Mouse (Mus musculus) heart, postnatal 25 days (tissue): ENCODE measurements at regions not wholly inside any gene's neighbourhood (a gene's known extent, or its start where the extent isn't known, plus 50 kb on each side); places are given as distances from the start of the nearest gene placed in this dataset.

ENCODE experiments used
- DNase-seq: peaks from one replicate; pipeline ENCODE4 v3.0.0; 2022; ENCODE audit warnings: low spot score
- intact Hi-C: fragments of 180-260 bp; cut with DNase I; formaldehyde crosslinking; loops from one replicate; pipeline ENCODE4 v1.15.1; 2025

DNA sequence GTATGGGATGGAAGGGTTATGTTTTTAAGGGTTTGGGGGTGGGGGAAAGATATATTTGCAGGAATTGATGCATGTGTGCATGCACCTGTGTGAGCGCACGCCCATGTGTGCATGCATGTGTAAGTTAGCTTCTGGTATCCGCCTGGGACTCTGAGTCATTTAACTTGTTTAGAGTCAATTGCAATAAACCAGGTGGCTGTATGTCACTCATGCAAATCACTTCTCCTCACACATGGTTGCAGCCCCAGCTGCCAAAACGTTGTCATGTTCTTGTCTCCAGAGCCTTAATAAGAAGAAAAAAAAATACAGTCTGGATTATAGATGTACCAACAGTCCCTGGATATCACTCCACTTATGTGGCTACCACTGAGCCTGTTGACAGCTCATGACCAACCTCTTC lies 155.3 kb upstream of the Rad23b start:
- intact Hi-C loops, result no loop called here
- DNase-seq, result no peak

DNA sequence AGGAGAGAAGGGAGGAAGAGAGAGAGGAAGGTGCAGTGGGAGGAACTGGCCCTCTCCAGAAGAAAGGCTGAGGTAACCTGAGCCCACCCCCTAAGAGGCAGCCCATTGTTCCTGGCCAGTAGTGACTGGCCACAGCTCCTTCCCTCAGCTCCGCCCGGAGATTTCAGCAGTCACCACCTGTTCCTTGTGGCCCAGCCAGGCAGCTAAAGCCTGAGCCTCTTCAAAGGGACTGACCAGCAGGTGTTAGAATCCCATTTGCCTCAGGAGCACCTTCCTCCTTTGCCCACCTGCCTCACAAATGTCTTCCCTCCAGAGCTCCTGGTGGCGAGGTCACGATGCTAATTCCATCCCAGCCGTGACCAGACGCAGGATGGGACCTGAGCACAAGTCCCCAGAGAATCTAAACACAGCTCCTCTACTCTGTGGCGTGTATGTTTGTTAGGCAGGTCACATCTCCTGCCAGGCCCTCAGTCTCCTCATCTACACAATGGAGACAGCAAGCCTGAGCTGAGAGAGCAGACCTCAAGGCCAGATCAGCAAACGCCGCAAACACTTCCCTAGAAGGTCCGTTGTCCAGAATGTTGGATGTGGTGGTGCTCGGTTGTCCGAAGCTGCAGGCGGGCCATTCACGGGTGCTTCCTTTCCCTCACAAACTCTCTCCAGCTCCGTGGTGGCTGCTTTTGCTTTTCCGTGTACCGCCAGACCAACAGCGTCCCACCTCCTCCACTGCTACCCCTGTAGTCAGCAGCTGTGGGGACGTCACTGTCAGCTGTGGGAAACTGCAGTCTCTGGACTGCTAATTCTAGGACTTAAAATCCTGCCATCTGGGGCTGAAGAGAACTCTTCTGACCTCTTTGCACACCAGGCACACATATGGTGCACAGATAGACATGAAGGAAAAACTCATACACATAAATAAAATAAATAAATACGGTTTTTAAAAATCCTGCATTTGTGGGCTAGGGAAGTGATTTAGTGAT lies 145.8 kb upstream of the Rad23b start:
- intact Hi-C loops, result no loop called here
- DNase-seq, result no peak

DNA sequence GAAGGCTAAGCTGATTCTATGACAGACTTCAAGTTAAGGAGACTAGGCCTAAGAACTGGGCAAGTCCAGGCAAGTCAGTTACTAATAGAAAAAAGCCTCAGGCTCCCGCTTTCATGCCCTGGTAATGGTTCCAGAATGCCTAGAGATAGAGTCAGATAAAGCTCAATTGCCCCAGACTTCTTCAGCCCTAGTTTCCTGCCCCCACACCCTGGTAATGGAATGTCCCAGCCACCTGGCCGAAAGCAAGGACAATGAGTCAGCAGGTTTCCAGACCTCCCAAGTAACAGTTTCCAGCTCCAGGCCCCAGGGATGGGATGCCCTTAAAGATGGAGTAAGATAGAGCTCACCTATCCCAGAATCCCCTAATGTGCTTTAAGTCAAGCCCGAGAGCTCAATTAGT lies 143.6 kb upstream of the Rad23b start:
- intact Hi-C loops, result no loop called here
- DNase-seq, result no peak

DNA sequence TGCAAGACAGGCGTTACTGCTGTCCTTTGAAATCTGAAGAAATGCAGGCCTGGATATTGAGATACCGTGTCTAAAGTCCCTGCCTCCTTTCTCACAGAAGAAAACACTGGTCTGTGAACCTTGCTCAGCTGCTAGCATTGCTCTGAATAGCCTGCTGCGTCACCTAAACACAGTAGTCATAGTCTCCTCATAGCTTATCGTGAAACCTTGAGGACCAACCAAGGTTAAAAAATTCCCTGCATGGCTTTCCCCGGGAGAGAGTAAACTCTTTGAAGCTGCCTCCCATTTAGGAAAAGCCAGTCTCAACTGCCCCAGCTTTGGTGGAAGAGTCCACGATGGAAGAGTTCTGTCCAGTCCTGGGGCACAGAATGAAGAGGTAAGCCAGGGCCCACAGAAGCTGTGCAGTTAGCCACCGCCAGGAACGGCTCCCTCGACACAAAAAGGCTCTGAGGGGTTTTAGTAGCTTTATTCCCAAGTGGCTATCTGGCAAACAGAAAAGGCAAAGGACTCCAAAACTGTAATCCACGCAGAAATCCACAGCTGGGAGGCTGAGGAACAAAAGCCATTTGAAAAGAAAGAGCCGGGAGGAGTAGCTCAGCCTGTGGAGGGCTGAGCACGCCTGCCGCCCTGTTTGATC lies 142.0 kb upstream of the Rad23b start:
- intact Hi-C loops, result loop anchor here (1.0 kb wide), 1 partner anchor 12 kb away; no protein-coding TSS in a partner anchor
- no peak for DNase-seq

DNA sequence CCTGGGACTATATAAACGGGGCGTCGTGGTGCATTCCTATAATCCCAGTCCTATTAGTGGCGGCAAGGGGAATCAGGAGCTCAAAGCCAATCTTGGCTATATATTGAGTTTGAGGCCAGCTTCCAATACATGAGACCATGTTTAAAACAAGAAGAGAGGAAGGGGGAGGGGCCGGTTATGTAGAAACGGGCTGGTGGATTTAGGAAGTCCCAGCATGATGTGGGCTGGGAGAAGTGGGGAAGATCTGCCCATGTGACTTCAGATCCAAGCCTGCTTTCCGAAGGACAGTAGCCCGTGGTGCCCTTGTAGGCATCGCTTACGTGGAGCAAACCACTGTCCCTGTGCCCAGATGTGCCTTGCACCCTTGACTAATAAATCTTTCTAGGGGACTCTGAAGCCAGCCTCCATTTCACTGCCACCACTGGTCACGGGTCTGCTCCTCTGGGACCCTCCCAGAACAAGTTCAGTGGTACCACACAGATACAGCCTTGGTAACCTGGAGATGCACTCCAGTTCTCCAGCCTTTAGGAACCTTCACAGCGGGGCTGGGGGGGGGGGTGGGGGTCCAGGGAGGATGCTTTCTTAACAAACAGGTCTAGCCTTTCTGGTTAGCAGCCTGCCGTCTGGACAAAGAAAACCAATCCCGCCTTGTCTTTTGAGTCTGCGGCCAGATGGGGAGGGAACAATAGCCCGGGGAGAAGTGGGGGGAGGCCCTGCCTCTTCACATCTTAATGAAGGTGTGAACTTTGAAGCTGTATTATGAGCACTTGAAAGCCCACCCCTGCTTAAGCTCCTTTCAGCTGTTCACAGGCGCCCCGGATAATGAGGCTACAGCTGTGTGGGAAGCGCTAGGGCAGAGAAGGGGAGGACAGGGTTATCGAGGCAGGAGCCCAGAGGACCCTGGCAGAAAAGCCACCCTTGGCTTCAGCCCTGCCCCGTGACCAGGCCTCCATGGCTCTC lies 141.2 kb upstream of the Rad23b start:
- intact Hi-C loops, result loop anchor here (1.0 kb wide), 1 partner anchor 12 kb away; no protein-coding TSS in a partner anchor
- DNase-seq, result no peak

DNA sequence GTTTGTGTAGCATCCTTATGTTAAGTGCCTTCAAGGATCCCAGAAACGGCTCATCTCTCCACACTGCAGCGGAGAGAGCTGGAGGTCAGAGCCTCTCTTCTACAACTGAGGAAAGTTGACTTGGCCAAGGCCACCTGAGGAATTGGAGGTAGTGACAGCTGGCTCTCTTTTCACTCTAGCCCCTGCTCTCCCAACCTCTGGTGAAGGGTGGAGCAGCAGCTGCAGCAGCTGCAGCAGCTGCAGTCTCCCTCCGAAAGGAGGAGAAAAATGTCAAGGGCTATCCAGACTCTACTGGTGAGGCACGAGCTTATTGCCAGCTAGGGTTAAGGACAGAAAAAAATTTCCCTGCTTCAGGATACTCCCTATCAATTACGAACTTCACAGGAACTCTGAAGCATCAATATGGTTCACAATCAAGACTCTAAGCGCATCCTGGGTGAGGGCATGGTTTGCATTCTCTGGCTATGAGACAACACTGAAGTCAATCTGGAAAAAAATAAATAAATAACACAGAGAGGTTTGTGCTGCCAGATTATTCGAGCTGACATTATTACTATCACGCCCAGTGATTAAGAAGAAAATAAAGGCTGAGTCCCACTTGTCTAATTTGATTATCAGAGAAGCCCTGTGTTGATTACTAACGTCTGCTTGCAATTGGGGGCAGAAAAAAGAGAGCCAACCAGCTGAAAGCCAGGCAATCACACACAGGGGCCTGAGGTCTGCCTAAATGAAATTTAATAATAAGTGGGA lies 134.2 kb upstream of the Rad23b start:
- no peak for DNase-seq
- intact Hi-C loops, result no loop called here

DNA sequence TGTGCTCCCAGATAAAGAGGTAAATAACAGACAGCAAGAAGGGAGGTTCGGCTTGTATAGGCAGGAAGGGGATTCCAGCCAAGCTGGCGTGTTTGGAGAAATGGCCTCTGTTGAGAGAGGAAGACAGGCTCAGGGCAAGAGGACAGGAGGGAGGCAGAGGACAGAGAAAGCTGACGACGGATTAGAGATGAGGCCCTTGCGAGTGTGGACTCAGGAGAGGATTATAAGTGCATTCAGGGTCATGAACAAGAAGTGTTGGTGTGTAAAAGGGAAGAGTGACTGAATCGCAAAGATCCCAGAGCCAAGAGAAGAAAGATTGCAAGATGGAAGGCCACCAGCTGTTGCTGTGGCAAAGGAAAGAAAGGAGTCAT lies 133.7 kb upstream of the Rad23b start:
- no peak for DNase-seq
- intact Hi-C loops, result no loop called here

DNA sequence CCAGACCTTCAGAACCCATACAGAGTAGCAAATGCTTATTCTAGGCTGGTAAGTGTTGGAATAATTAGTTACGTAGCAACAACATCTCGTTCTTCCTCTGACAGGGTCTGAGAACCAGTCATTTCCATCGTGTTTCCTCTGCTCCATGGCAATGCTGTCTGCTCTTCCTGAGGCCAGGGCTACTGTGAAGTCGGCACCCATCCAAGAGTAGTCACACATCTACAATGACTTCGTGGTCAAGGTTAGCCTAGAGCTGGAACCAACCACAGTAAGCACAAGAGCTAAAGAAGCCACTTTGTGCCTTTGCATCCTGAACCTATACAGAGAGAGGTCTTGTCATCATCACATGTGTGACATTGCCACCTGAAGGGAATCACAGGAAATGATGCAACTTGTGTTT lies 124.1 kb upstream of the Rad23b start:
- intact Hi-C loops, result no loop called here
- DNase-seq, result no peak

DNA sequence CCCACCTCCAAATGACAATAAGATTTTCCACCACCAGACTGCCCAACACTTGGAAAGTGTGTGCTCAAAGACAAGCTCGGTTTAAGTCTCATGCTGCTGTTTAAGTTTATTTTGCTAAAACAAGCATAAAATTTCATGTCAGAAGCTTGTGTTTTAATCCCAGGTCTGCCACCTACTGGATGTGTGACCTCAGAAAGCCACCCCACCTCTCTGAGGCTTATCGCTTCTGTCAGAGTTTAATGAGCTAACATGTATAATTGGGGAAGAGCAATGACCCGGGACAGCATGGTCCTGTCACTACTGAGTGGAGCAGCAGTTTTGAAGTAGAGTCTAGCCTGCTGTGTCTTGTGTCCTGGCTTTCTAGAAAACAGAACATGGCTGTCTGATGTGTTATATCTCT lies 122.4 kb upstream of the Rad23b start:
- intact Hi-C loops, result no loop called here

DNA sequence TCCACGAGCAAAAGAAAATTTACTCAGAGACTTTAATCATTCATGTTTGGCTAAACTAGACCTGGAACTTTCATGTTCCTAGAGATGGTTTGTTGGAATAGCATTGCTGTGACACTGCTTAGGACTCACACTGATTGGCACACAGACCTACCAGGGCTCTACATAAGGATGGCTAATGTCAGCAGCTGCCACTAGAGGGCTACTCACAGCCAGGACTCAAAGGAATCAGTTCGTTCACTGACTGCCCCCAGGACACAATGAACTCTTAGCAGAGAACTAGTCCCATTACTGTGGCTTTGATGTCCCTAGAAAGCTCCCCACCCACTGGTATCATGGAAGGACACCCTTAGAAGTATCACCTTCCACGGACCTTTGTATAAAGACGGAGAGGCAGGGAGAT lies 118.3 kb upstream of the Rad23b start:
- no peak for DNase-seq
- intact Hi-C loops, result loop anchor here (10.0 kb wide), 1 partner anchor 307 kb away; no protein-coding TSS in a partner anchor

More for the DNA sequence above, 122.4 kb upstream of the Rad23b start:
- DNase-seq, result no peak

DNA sequence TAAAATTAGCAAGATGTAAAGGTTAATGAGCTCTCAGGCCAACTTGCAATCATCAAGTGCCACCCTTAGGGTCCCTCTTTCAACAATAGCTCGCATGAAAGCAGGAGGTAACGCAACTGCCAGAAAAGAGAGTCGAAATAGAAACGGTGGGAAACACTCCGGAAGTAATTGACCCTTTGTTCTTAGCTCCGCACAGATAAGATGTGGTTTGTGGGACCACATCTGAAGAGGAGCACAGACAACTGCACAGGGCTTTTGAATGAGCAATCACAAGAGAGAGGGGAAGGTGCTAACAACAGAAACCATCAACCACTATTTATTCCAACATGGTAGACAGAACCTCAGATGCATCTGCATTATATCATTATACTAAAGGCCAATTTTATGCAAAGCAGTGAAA lies 112.0 kb upstream of the Rad23b start:
- intact Hi-C loops, result loop anchor here (10.0 kb wide), 1 partner anchor 313 kb away; no protein-coding TSS in a partner anchor
- DNase-seq, result no peak

DNA sequence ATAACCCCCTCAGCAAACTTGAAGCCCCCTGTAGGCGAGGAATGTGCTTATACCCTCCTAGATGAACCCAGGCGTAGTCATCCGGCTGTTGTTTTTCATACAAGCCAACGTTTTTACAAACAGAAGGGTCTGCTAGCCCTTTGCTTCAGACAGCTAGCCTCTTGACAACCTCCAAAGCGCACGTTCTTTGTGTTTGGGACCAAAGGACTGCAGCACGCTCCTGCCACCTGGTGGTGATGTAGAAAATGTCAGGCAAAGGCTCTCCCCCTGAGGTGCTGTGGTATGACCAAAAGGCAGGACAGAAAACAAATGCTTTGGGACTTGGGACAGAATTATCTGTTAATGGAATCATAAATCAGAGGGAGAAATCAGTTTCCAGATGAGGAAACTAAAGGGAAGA lies 109.4 kb upstream of the Rad23b start:
- intact Hi-C loops, result loop anchor here (1.0 to 5.0 kb wide), 2 partner anchors 1308 to 1356 kb away; no protein-coding TSS in a partner anchor

DNA sequence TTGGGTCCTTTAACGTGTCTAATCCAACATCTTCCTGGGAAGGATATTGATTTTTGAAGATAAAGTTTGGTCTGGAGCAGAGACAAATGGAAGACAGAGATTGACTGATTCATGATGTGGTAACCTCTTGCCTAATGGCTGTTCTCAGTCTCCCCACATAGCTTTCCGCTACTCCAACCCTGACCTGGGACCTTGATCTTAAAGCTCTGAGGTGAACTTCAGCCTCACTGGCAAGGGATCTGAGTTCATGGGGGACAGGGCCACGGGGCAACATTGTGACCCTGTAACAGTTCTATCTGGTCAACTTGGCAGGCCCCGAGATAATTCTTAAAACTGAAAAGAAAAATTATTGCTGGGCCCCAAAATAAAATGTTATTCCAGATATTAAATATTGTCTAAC lies 107.5 kb upstream of the Rad23b start:
- intact Hi-C loops, result loop anchor here (5.0 kb wide), 1 partner anchor 1310 kb away; no protein-coding TSS in a partner anchor

More for the DNA sequence above, 109.4 kb upstream of the Rad23b start:
- peak; percentile 14 for DNase-seq

DNA sequence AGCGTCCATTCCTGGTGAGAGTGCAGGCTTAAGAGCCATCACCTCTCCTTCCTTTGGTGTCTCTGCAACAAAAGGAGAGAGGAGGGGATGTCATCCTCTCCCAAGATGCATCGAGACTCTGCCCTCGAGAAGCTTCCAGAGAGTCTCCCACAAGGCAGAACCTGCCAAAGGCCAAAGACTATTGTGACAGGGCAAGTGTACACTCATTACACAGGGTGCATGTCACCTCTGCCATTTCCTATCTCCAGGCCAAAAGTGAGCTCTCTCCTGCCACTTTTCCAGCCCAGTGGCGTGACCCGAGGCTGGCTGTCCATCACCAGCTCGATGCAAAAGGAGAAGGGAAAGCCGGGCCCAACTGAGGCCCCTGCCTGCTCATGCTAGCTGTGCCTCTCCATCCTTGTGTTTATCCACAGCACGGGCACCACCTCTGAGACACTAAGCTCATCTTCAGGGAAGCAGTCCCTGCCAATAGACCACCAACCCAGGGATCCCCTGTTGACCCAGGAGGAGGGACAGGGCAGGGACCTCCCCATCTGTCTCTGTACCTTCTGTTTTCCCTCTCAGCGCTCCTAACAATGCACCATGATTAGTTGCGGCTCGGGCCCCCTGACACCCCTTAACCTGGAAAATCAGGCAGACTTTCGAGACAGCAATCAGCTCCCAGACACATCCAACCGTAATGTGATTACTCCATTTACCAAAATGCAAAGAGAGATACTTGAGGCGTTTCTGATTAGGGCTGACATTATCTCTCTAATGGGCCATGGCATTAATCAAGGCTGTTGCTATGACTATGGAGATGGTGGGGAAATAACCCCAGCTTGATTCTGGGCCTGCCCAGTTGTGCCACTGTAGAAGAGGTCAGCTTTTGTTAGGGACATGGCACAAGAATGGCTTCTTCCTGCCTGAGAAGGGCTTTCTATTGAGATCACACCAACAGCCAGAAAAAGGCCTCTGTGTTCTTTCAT lies 106.5 kb upstream of the Rad23b start:
- DNase-seq, result no peak
- intact Hi-C loops, result loop anchor here (5.0 kb wide), 1 partner anchor 1311 kb away; no protein-coding TSS in a partner anchor

More for the DNA sequence above, 107.5 kb upstream of the Rad23b start:
- DNase-seq, result no peak

DNA sequence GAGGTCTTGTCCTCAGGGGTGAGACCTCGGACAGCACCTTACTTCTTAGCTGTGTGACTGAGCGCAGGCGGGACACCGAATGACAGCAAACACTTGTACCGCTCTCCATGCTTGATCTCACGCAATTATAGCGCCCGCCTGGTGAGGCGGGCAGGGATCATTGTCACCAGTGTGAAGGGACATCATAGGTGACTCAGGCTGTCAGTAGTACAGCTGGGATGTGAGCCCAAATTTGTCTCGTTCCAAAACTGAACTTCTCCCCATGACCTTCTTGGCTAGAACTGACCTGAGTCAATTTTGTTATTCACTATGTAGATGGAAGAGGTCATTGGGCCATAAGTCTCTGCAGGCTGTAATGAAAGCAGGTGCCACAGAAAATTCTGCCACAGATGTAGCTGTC lies 104.1 kb upstream of the Rad23b start:
- DNase-seq, result no peak
- intact Hi-C loops, result no loop called here

DNA sequence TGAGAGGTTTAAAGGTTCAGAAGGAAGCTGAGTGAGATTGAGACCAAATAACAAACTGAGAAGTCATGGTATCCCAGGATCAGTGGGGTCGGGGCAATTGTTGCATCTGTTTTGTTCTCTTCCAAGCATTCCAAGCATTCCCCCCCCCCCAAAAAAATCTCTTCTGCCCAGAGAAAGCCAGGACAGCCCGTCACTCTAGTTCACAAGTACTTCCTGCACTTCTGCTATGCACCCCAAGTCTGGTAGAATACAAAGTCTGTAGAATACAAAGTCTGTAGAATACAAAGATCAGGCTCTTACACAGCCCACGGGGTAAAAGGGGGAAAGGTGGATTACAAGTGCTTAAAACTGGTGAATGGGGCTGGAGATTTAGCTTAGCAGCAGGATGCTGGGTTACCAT lies 99.5 kb upstream of the Rad23b start:
- no peak for DNase-seq
- intact Hi-C loops, result no loop called here

DNA sequence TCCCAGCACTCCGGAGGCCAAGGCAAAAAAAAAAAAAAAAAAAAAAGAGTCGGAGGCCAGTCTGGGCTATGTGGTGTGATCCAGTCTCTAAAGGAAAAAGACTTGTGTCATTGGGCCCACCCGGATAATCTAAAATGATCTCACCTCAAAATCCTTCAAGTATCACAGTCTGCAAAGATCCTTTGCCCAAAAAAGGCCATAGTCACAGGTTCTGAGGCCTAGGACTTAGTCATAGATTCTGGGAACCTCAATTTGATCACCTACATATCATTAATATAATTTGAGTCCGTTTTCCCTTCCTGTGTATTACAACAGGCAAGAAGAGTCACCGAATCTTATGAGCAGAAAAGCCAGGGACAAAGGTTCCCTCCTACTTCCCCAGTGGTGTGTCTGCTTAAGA lies 98.3 kb upstream of the Rad23b start:
- no peak for DNase-seq
- intact Hi-C loops, result no loop called here

DNA sequence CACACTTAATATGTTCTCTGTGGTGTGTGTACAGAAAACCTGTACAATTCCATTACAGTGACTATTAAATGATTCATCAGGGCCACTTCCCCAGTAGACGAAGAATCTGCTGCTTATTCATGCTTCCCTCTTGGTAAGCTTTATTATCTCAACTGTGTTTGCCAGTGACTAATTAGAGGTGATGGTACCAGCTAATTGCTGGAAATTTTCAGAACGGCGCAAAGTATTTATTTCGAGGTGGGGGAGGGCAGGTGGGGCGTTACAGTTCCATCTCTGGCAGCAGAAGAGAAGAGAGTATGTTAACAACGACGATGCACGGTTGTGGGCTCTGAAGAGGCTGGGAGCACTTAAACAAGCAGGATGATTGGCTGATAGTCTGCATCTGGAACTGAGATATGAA lies 96.1 kb upstream of the Rad23b start:
- intact Hi-C loops, result no loop called here
- DNase-seq, result no peak
